Mouse (Mus musculus): ENCODE data around the gene Larp4b.

- TF ChIP-seq POLR2A (IDR thresholded peaks at IDR 0.05; ENCODE audit: borderline replicate concordance, extremely low read depth, insufficient read depth, insufficient read length, poor library complexity, severe bottlenecking) (no peak), CTCF (IDR thresholded peaks at IDR 0.05; ENCODE audit: borderline replicate concordance, extremely low read depth, insufficient read depth, insufficient read length) (no peak)
Measured at GRCm38 (mm10) chr13:9106246-9106645, 12.6 kb downstream of the Larp4b start.
